Mouse (Mus musculus) liver, adult 2 months (tissue): Measurements from ENCODE around the gene Il12rb1. TPM values are rescaled to one million over a fixed set of nuclear protein-coding genes. Genes with fewer than 3 reads are reported as not detected.

ENCODE experiments used
- DNase-seq: peaks from one replicate; pipeline ENCODE4 v3.0.0-alpha.2; 2011; ENCODE audit warnings: low read depth, low spot score; ENCODE audit errors: extremely low read depth
- H3K27ac ChIP-seq: fragments of 200-500 bp; replicated peaks from 2 replicates; pipeline ENCODE4 v1.5.1; 2012; ENCODE audit warnings: low read depth, mild to moderate bottlenecking, control low read depth, inconsistent platforms, low read length; ENCODE audit not compliant: insufficient read depth
- H3K27me3 ChIP-seq: fragments of 200-500 bp; 2 replicates; pipeline ENCODE4 v1.6.1; 2012; ENCODE audit warnings: mild to moderate bottlenecking, moderate library complexity, low read length, inconsistent platforms; ENCODE audit not compliant: control insufficient read depth, insufficient read depth
- H3K36me3 ChIP-seq: fragments of 200-500 bp; 2 replicates; pipeline ENCODE4 v1.6.1; 2012; ENCODE audit warnings: low read length, inconsistent platforms; ENCODE audit not compliant: control insufficient read depth, insufficient read depth
- H3K4me1 ChIP-seq: fragments of 200-500 bp; 2 replicates; pipeline ENCODE4 v1.6.1; 2011; ENCODE audit warnings: low read length; ENCODE audit not compliant: control insufficient read depth, insufficient read depth
- H3K4me3 ChIP-seq: fragments of 200-500 bp; 2 replicates; pipeline ENCODE4 v1.5.1; 2011; ENCODE audit warnings: low read depth, mild to moderate bottlenecking, control low read depth, low read length, moderate library complexity; ENCODE audit not compliant: insufficient read depth
- H3K79me2 ChIP-seq: fragments of 200-500 bp; 2 replicates; pipeline ENCODE4 v1.6.1; 2012; ENCODE audit warnings: inconsistent platforms, mild to moderate bottlenecking, low read length, moderate library complexity; ENCODE audit not compliant: control insufficient read depth, insufficient read depth
- H3K9ac ChIP-seq: fragments of 200-500 bp; 2 replicates; pipeline ENCODE4 v1.6.1; 2012; ENCODE audit warnings: low read depth, mild to moderate bottlenecking, control low read depth, inconsistent platforms, low read length
- CTCF ChIP-seq: fragments of 200-500 bp; IDR thresholded peaks from 2 replicates; pipeline ENCODE4 v1.5.1; 2011; ENCODE audit warnings: low read depth, low read length, control low read depth
- POLR2A ChIP-seq: fragments of 200-500 bp; IDR thresholded peaks from 2 replicates; pipeline ENCODE4 v1.6.1; 2011; ENCODE audit warnings: low read length, control low read depth; ENCODE audit not compliant: insufficient read depth; ENCODE audit errors: extremely low read depth
- WGBS: fragments of 180-500 bp; shearing (Covaris S2); methylation state at CpG from one replicate; pipeline ENCODE4 v1.1.7; 2018; 5-methylcytosine and 5-hydroxymethylcytosine counted together
- polyA plus RNA-seq: library from polyadenylated mRNA; depleted of rRNA; stranded (reverse); fragments of >200 nt; gene quantifications from 2 replicates; pipeline ENCODE4 v1.2.3, GENCODE M21; 2012
- total RNA-seq: library from RNA; depleted of rRNA; stranded (reverse); fragments of >200 nt; gene quantifications from 2 replicates; pipeline ENCODE4 v1.2.3, GENCODE M21; 2014

Gene Il12rb1
- total and polyA plus RNA-seq, 2 experiments = 0.34 to 0.37 TPM

GRCm38 (mm10) chr8:70864712-70865221, 56.5 kb downstream of the Il12rb1 start:
- TF ChIP-seq CTCF (no peak), POLR2A (no peak)
- H3K36me3 ChIP-seq = no peaks in the 10 kb centered on the region
- no peak for DNase-seq
- H3K4me1 ChIP-seq = peaks cover 8% of the 10 kb centered on the region; the same call in 1 of the 2 replicates
- peaks cover 15% of the 10 kb centered on the region for H3K27me3 ChIP-seq
- no peaks in the 10 kb centered on the region for H3K79me2 ChIP-seq
- WGBS = 5% methylated on average over 24 of the region's 24 CpGs
- peak overlapping the region; percentile 70 for H3K9ac ChIP-seq
- no peak overlapping the region for H3K27ac ChIP-seq
- H3K4me3 ChIP-seq = peak overlapping the region; percentile 27

DNA sequence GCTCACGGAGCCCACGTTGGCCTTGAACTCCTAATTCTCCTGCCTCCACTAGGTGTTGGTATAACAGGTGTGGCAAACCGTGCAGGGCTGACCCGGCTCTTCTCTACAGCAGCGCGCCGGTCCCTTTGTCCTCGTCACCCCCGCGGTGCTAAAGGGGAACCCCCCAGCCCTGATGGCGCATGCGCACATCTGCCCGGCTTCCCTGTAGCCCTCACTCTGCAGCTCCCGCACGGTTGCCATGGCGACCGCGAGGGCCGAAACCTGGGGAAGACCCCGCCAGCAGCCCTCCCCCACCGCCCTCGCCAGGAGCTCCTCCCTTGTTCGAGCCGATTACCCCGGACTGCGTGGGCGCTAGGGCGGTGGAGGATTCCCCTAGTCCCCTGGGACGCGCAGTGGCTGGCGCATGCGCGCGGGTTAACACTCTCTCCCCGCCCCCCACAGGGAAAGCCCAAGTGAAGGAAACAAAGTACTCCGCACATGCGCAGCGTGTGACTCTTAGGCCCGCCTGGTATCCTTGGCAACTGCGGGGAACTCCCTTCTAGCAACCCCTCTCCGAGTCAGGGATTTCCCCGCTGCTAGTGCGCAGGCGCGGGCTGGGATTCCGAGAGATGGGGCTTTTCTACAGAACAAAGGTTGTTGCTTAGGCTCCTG, 57.2 kb downstream of the Il12rb1 start:
- Histone ChIP-seq H3K36me3 (no peaks in the 10 kb centered on the region), H3K27me3 (peaks cover 15% of the 10 kb centered on the region), H3K27ac (no peak overlapping the region), H3K79me2 (no peaks in the 10 kb centered on the region), H3K4me1 (peaks cover 8% of the 10 kb centered on the region; the same call in 1 of the 2 replicates), H3K4me3 (peak overlapping the region; percentile 88), H3K9ac (peak overlapping the region; percentile 70)
- TF ChIP-seq CTCF = no peak
- TF ChIP-seq POLR2A = 0 out of 2 replicates have a peak, but pooled peaks have one; percentile 24
- WGBS = under 1% methylated on average over 46 of the region's 46 CpGs
- DNase-seq = peak; percentile 89

DNA sequence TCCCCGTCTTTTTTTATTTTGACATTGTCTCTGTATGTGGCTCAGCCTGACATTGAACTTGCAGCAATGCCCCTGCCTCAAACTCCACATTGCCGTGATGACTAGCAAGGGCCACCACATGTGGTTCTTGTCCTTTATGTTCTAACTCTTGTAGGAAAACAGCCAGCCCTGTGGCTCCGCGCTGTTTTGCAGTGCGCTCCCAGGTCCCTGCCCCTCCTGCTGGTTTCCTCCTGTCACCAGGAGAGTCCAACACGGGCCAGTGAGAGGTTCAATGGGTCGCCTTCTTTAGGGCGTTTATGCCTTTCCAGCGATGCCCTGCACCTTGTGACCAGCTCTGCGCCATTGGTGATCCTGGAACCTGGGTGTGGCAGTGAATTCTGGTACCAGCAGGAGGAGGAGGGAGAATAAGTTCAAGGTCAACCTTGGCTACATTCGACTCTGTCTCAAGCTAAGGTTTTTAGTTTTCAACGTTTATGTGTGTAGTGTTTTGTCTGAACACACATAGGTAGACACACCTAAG, 57.8 kb downstream of the Il12rb1 start:
- Histone ChIP-seq H3K9ac (no peak overlapping the region), H3K79me2 (no peaks in the 10 kb centered on the region), H3K4me3 (0 out of 2 replicates have a peak overlapping the region, but pooled peaks have one; percentile 1), H3K4me1 (peaks cover 8% of the 10 kb centered on the region; the same call in 1 of the 2 replicates), H3K27ac (no peak overlapping the region), H3K27me3 (peaks cover 15% of the 10 kb centered on the region), H3K36me3 (no peaks in the 10 kb centered on the region)
- TF ChIP-seq POLR2A (no peak), CTCF (no peak)
- 8% methylated on average over 12 of the region's 12 CpGs for WGBS
- no peak for DNase-seq

DNA sequence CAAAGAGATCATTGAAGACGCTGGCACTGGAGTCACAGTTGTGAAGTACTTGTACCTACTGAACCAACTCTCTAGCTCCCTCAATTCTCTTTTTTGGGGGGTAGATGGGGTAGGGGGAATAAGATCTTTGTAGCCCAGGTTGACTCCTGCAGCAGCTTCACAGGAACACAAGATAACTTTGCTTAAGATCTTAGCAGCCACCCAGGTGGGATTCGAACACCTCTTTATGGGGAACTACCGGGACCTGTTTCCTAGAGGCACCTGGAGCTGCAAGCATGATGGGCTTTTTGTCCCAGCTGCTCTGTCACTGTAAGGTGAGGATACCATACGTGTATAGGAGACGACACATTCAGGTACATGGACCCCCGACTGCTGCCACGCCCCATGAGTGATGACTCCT, 58.3 kb downstream of the Il12rb1 start:
- Histone ChIP-seq H3K9ac (no peak overlapping the region), H3K27ac (no peak overlapping the region), H3K27me3 (peaks cover 15% of the 10 kb centered on the region), H3K79me2 (no peaks in the 10 kb centered on the region), H3K4me3 (no peak overlapping the region), H3K4me1 (peaks cover 8% of the 10 kb centered on the region; the same call in 1 of the 2 replicates), H3K36me3 (no peaks in the 10 kb centered on the region)
- no peak for DNase-seq
- 89% methylated on average over 7 of the region's 7 CpGs for WGBS
- TF ChIP-seq CTCF = no peak

- WGBS = 52% methylated on average over 40 of the region's 40 CpGs
- Histone ChIP-seq H3K4me3 (no peak overlapping the region), H3K9ac (no peak overlapping the region), H3K27me3 (no peaks in the 10 kb centered on the region; the same call in 1 of the 2 replicates), H3K36me3 (no peaks in the 10 kb centered on the region), H3K79me2 (no peaks in the 10 kb centered on the region), H3K4me1 (peaks cover 9% of the 10 kb centered on the region; the same call in 1 of the 2 replicates), H3K27ac (no peak overlapping the region)
- DNase-seq = no peak
- TF ChIP-seq CTCF = 0 out of 2 replicates have a peak, but pooled peaks have one; percentile 4
- no peak for TF ChIP-seq POLR2A
Observed at GRCm38 (mm10) chr8:70868559-70869198, 60.4 kb downstream of the Il12rb1 start.

GRCm38 (mm10) chr8:70869199-70869571, 60.9 kb downstream of the Il12rb1 start:
- WGBS = 63% methylated on average over 5 of the region's 5 CpGs
- H3K27ac ChIP-seq = no peak overlapping the region
- H3K4me3 ChIP-seq = no peak overlapping the region
- H3K27me3 ChIP-seq = no peaks in the 10 kb centered on the region
- H3K36me3 ChIP-seq = no peaks in the 10 kb centered on the region
- H3K4me1 ChIP-seq = peaks cover 9% of the 10 kb centered on the region; the same call in 1 of the 2 replicates
- no peak overlapping the region for H3K9ac ChIP-seq
- TF ChIP-seq POLR2A (no peak), CTCF (no peak)
- no peaks in the 10 kb centered on the region for H3K79me2 ChIP-seq
- no peak for DNase-seq
